Mouse (Mus musculus): ENCODE measurements at regions not wholly inside any gene's neighbourhood (a gene's known extent, or its start where the extent isn't known, plus 50 kb on each side); places are given as distances from the start of the nearest gene placed in this dataset.

DNA sequence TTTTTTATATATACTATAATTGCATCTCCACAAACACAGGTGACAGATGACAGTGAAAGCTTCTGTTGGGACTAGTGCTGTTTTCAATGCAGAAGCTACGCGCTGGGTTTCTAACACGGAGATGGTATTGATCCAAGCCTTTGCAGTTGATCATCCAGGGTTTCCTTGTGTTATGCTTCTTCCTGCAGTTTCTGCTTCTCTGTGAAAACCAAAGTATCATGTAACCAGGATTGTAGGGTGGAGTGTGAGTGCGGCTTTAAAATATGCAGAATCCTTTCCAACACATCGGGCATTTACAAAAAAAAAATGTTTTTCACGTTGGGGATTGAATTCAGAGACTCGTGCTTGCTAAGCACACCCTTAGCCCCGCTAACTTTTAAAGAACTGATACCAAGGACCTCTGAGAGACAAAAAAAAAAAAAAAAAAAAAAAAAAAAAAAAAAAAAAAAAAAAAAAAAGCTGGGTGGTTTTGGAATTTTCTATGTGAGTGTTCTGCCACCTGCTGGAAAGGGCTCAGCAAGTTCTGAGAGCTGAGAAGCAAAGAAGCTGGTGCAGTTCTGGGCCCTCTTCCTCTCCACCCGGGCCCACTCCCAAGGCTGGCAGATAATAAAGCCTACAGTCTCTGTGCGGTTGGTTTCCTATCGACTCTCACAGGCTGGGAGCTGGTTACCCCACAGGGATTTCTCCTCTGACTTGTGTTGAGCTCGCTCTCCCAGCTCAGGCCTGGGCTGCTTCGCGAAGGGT lies 61.5 kb upstream of the Akap6 start:
- peak; percentile 75 for TF ChIP-seq CTCF (IDR thresholded peaks at IDR 0.05)
- TF ChIP-seq EP300 (IDR thresholded peaks at IDR 0.05; ENCODE audit: insufficient read depth, low read depth, low read length), result no peak
- TF ChIP-seq POLR2A (IDR thresholded peaks at IDR 0.05; ENCODE audit: insufficient read depth, low read depth, low read length), result no peak

All from heart, adult 2 months (tissue).